Mouse (Mus musculus) heart, embryonic 11.5 days (tissue): ENCODE results near the gene Gnao1. TPM values are rescaled to one million over a fixed set of nuclear protein-coding genes. Genes with fewer than 3 reads are reported as not detected.

Experiments
- microRNA-seq: library from miRNA; unstranded; fragments of <30 nt; microRNA quantifications from one replicate; pipeline ENCODE4, GENCODE M21; 2016; ENCODE audit warnings: borderline number of aligned reads
- polyA plus RNA-seq: library from polyadenylated mRNA; unstranded; fragments of >200 nt; fragmentation: Nextera tagmentation; extraction: Ambion mirVana; gene quantifications from 2 replicates; pipeline ENCODE4 v1.2.1, GENCODE M21; 2014

Gnao1 gene
- polyA plus RNA-seq, 1 experiment from 2014 or later = 13.9 TPM

Small RNA genes lying within 50 kb of the gene (microRNA-seq; reads per million reads assigned to microRNA genes)
- not detected for gene Gm24159

Other genes starting within 250 kb of the Gnao1 start
- gene Amfr, start 202.9 kb downstream of the Gnao1 start, polyA plus RNA-seq = 47.3 and 55.0 TPM in 2 replicates
- gene Nudt21, start 227.1 kb downstream of the Gnao1 start, polyA plus RNA-seq = 91.3 and 94.6 TPM in 2 replicates
- gene Ogfod1, start 227.2 kb downstream of the Gnao1 start, polyA plus RNA-seq = 13.2 and 13.9 TPM in 2 replicates